31 mouse cellular contexts compared by ENCODE assay signal in genomic region chr1:153111596-153111995, GRCm38 (mm10).
DNase-seq lines count a peak whose midpoint lies in the region; ATAC-seq and TF ChIP-seq lines count a peak whose summit lies in the region.
"Had no signal": no experiment of that assay in that cellular context is flagged by ENCODE, and none has a peak within 500 bp of the region (broad histone marks: within the 10 kb centered on the region; RNA-seq: fewer than 3 reads in every experiment).

No protein-coding gene starts in this region.

- no peaks in the 10 kb centered on the region for H3K36me3 ChIP-seq in lung, postnatal 0 days (ENCODE audit: insufficient read depth, low read length)
- no peaks in the 10 kb centered on the region for H3K36me3 ChIP-seq in kidney, adult 2 months (ENCODE audit: control insufficient read depth, insufficient read depth, low read length)
- H3K36me3 ChIP-seq: embryonic facial prominence, embryonic 10.5 days; embryonic facial prominence, embryonic 13.5 days; G1E; heart, embryonic 12.5 days; heart, embryonic 15.5 days; hindbrain, embryonic 10.5 days; intestine, embryonic 15.5 days had no signal

- no peak overlapping the region for H3K4me2 ChIP-seq in lung, postnatal 0 days (replicated peaks; ENCODE audit: low read depth, low read length)
- H3K4me2 ChIP-seq: embryonic facial prominence, embryonic 13.5 days; heart, embryonic 12.5 days; heart, embryonic 15.5 days; hindbrain, embryonic 13.5 days; intestine, embryonic 15.5 days had no signal

- H3K4me3 ChIP-seq in lung, postnatal 0 days (ENCODE audit: low read depth, low read length), result no peak overlapping the region
- H3K4me3 ChIP-seq in lung, adult 2 months (replicated peaks; ENCODE audit: extremely low read depth, low read depth, low read length), result no peak overlapping the region
- no peak overlapping the region for H3K4me3 ChIP-seq in kidney, adult 2 months (ENCODE audit: insufficient read depth, low read depth, low read length)
- H3K4me3 ChIP-seq: embryonic facial prominence, embryonic 10.5 days; embryonic facial prominence, embryonic 13.5 days; heart, embryonic 12.5 days; heart, embryonic 15.5 days; hindbrain, embryonic 10.5 days; hindbrain, embryonic 13.5 days; intestine, embryonic 15.5 days had no signal

- no peak for ATAC-seq in lung, postnatal 0 days
- ATAC-seq: activated CD4-positive, CD25-positive, alpha-beta regulatory T cell, adult 4 months; forebrain, embryonic 14.5 days; forebrain, postnatal 0 days; hindbrain, embryonic 16.5 days; intestine, embryonic 15.5 days had no signal

- H3K27me3 ChIP-seq in lung, postnatal 0 days (replicated peaks; ENCODE audit: insufficient read depth, low read length), result no peaks in the 10 kb centered on the region
- H3K27me3 ChIP-seq in kidney, adult 2 months (replicated peaks; ENCODE audit: control insufficient read depth, insufficient read depth, low read length), result no peaks in the 10 kb centered on the region; the same call in 1 of the 2 replicates
- H3K27me3 ChIP-seq: CH12.LX; embryonic facial prominence, embryonic 13.5 days; heart, embryonic 12.5 days; heart, embryonic 15.5 days; hindbrain, embryonic 13.5 days; intestine, embryonic 15.5 days had no signal

- H3K9ac ChIP-seq in lung, postnatal 0 days (replicated peaks; ENCODE audit: low read depth), result no peak overlapping the region
- H3K9ac ChIP-seq: embryonic facial prominence, embryonic 13.5 days; forebrain, postnatal 0 days; heart, embryonic 12.5 days; heart, embryonic 15.5 days; hindbrain, embryonic 13.5 days; intestine, embryonic 15.5 days had no signal

- 46% methylated on average over 4 of the region's 4 CpGs for WGBS in lung, postnatal 0 days
- WGBS in lung, adult 2 months, result 57% methylated on average over 4 of the region's 4 CpGs
- 83% methylated on average over 4 of the region's 4 CpGs for WGBS in kidney, adult 2 months

- TF ChIP-seq POLR2A in lung, adult 2 months (IDR thresholded peaks at IDR 0.05; ENCODE audit: borderline replicate concordance, extremely low read depth, low read depth, low read length), result no peak
- no peak for TF ChIP-seq POLR2A in brain, embryonic 14.5 days (IDR thresholded peaks at IDR 0.05; ENCODE audit: borderline replicate concordance, extremely low read depth, insufficient read depth, insufficient read length, poor library complexity, severe bottlenecking)
- no peak for TF ChIP-seq POLR2A in kidney, adult 2 months (IDR thresholded peaks at IDR 0.05; ENCODE audit: low read depth, low read length)

- H3K9me3 ChIP-seq in lung, postnatal 0 days (ENCODE audit: low read length), result no peaks in the 10 kb centered on the region
- H3K9me3 ChIP-seq: embryonic facial prominence, embryonic 10.5 days; embryonic facial prominence, embryonic 13.5 days; G1E; heart, embryonic 12.5 days; heart, embryonic 15.5 days; hindbrain, embryonic 10.5 days; hindbrain, embryonic 13.5 days; intestine, embryonic 15.5 days had no signal

- TF ChIP-seq EP300 in lung, postnatal 0 days (IDR thresholded peaks at IDR 0.05), result no peak

- no peak for TF ChIP-seq CTCF in lung, postnatal 0 days (IDR thresholded peaks at IDR 0.05)
- TF ChIP-seq CTCF in lung, adult 2 months (IDR thresholded peaks at IDR 0.05; ENCODE audit: insufficient read depth, low read length), result no peak
- TF ChIP-seq CTCF in brain, embryonic 14.5 days (IDR thresholded peaks at IDR 0.05; ENCODE audit: borderline replicate concordance, extremely low read depth, insufficient read depth, insufficient read length), result no peak
- TF ChIP-seq CTCF in kidney, adult 2 months (conservative IDR thresholded peaks at IDR 0.05; ENCODE audit: insufficient read depth, insufficient read length, low read depth, low read length), result no peak

- DNase-seq in lung, postnatal 0 days (ENCODE audit: low spot score), result peak; percentile 24
- no peak for DNase-seq in lung, adult 2 months
- DNase-seq in Muller cell, postnatal 12 days (ENCODE audit: inconsistent ontology term), result peak; percentile 59
- peak; percentile 33 for DNase-seq in brain, embryonic 14.5 days (ENCODE audit: low read depth)
- DNase-seq in kidney, adult 2 months, result no peak
- no peak for DNase-seq in adrenal gland, postnatal 36 days
- DNase-seq: adrenal gland, adult 8-10 months; adrenal gland, postnatal 25 days; B cell, adult 2 months; cerebellum, adult 11-12 months; cerebellum, adult 8-10 months; cerebellum, postnatal 10 days; cerebellum, postnatal 36 days; embryo, embryonic 11 days; forebrain, postnatal 0 days; gastrocnemius, postnatal 25 days; heart, adult 18-20 months; heart, postnatal 10 days; heart, postnatal 36 days had no signal

- H3K27ac ChIP-seq in lung, postnatal 0 days (ENCODE audit: low read length), result 0 out of 2 replicates have a peak overlapping the region, but pooled peaks have one; percentile 9
- H3K27ac ChIP-seq in kidney, adult 2 months (ENCODE audit: insufficient read depth, low read depth, low read length), result no peak overlapping the region
- H3K27ac ChIP-seq: embryonic facial prominence, embryonic 10.5 days; embryonic facial prominence, embryonic 13.5 days; heart, embryonic 15.5 days; hindbrain, embryonic 10.5 days; hindbrain, embryonic 13.5 days; intestine, embryonic 15.5 days had no signal

- 0 out of 2 replicates have a peak, but pooled peaks cover 2% of the 10 kb centered on the region for H3K4me1 ChIP-seq in lung, postnatal 0 days (ENCODE audit: insufficient read depth, low read depth, low read length)
- H3K4me1 ChIP-seq in lung, adult 2 months (ENCODE audit: control insufficient read depth, insufficient read depth, low read length), result no peaks in the 10 kb centered on the region
- H3K4me1 ChIP-seq in kidney, adult 2 months (ENCODE audit: control insufficient read depth, insufficient read depth, low read length), result no peaks in the 10 kb centered on the region
- H3K4me1 ChIP-seq: intestine, embryonic 15.5 days had no signal

Comparison
In these comparisons a context has a peak if more than half of its experiments do, and no peak if none do; other contexts are left out.
1. DNase-seq: peak in lung, postnatal 0 days (single experiment), Muller cell, postnatal 12 days (single experiment) and brain, embryonic 14.5 days (single experiment); none in lung, adult 2 months (single experiment), kidney, adult 2 months (single experiment) and adrenal gland, postnatal 36 days (0 of 2).